Mouse (Mus musculus) skeletal muscle tissue, adult 2 months (tissue): ENCODE measurements at regions not wholly inside any gene's neighbourhood (a gene's known extent, or its start where the extent isn't known, plus 50 kb on each side); places are given as distances from the start of the nearest gene placed in this dataset.

Experiments used
- DNase-seq: peaks from one replicate; pipeline ENCODE4 v3.0.0-alpha.2; 2012; ENCODE audit warnings: low read depth, low spot score

- no peak for DNase-seq
These were observed 53.8 kb upstream of the Usp46 start for GRCm38 (mm10) chr5:74121861-74122630.

- DNase-seq = peak; percentile 53
These were observed 58.0 kb upstream of the Usp46 start for GRCm38 (mm10) chr5:74126015-74126896.

GRCm38 (mm10) chr5:74127518-74127917 is 59.3 kb upstream of the Usp46 start:
- DNase-seq = no peak

GRCm38 (mm10) chr5:74129636-74130035 is 61.4 kb upstream of the Usp46 start:
- DNase-seq = no peak

GRCm38 (mm10) chr5:74132671-74133070 is 62.4 kb upstream of the Rasl11b start:
- DNase-seq = no peak

GRCm38 (mm10) chr5:74136377-74136776 is 58.7 kb upstream of the Rasl11b start:
- no peak for DNase-seq

- no peak for DNase-seq
These were observed 58.1 kb upstream of the Rasl11b start for GRCm38 (mm10) chr5:74136868-74137439.

- no peak for DNase-seq
These were observed 51.1 kb upstream of the Rasl11b start for GRCm38 (mm10) chr5:74143994-74144393.

- DNase-seq = no peak
These were observed 50.3 kb upstream of the Rasl11b start for GRCm38 (mm10) chr5:74144765-74145164.
